Mouse (Mus musculus) forebrain, postnatal 0 days (tissue): ENCODE measurements around the gene Casp3. TPM values are rescaled to one million over a fixed set of nuclear protein-coding genes. Genes with fewer than 3 reads are reported as not detected.
"Not testable (repeated sequence)": the region's sequence is repeated elsewhere in the genome, so short reads cannot be mapped to it uniquely, and the experiment has no call there.

Experiments
- ATAC-seq: fragments of 200-750 bp; cut with Nextera tagmentation; 2 replicates; pipeline ENCODE4 v1.8.0; 2017; ENCODE audit warnings: mild to moderate bottlenecking, moderate library complexity
- DNase-seq: peaks from one replicate; pipeline ENCODE4 v3.0.0-alpha.2; 2015
- H3K27ac ChIP-seq: fragments of 300-500 bp; sonication (generic); 2 replicates; pipeline ENCODE4 v1.5.1; 2014; ENCODE audit warnings: low read depth, mild to moderate bottlenecking, antibody characterized with exemption, low read length, moderate library complexity, mixed read lengths
- H3K27me3 ChIP-seq: fragments of 300-500 bp; sonication (generic); 2 replicates; pipeline ENCODE4 v1.6.1; 2014; ENCODE audit warnings: mild to moderate bottlenecking, low read length, mixed read lengths; ENCODE audit not compliant: insufficient read depth
- H3K36me3 ChIP-seq: fragments of 300-500 bp; sonication (generic); 2 replicates; pipeline ENCODE4 v1.6.1; 2014; ENCODE audit warnings: mild to moderate bottlenecking, moderate library complexity; ENCODE audit not compliant: insufficient read depth
- H3K4me1 ChIP-seq: fragments of 300-500 bp; sonication (generic); 2 replicates; pipeline ENCODE4 v1.6.1; 2014; ENCODE audit warnings: antibody characterized with exemption; ENCODE audit not compliant: insufficient read depth
- H3K4me2 ChIP-seq: fragments of 300-500 bp; sonication (generic); 2 replicates; pipeline ENCODE4 v1.6.1; 2014; ENCODE audit warnings: low read depth, mild to moderate bottlenecking, moderate library complexity
- H3K4me3 ChIP-seq: fragments of 300-500 bp; sonication (generic); 2 replicates; pipeline ENCODE4 v1.5.1; 2014; ENCODE audit warnings: low read depth, low read length, mixed read lengths
- H3K9ac ChIP-seq: fragments of 300-500 bp; sonication (generic); 2 replicates; pipeline ENCODE4 v1.6.1; 2014; ENCODE audit warnings: mild to moderate bottlenecking
- H3K9me3 ChIP-seq: fragments of 300-500 bp; sonication (generic); 2 replicates; pipeline ENCODE4 v1.6.1; 2016; ENCODE audit warnings: low read length
- CTCF ChIP-seq: sonication (generic); IDR thresholded peaks from 2 replicates; pipeline ENCODE4 v1.5.1; 2016; ENCODE audit warnings: antibody characterized with exemption, control low read depth, low read depth
- WGBS: fragments of 180-500 bp; shearing (Covaris S2); extraction: QIAGEN DNeasy Blood & Tissue Kit; methylation state at CpG from one replicate; pipeline ENCODE4 v1.1.7; 2014; 5-methylcytosine and 5-hydroxymethylcytosine counted together
- polyA plus RNA-seq: library from polyadenylated mRNA; unstranded; fragments of >200 nt; fragmentation: Nextera tagmentation; extraction: Ambion mirVana; gene quantifications from 2 replicates; pipeline ENCODE4 v1.2.1, GENCODE M21; 2015
- total RNA-seq: library from RNA; depleted of rRNA; stranded (reverse); fragments of >200 nt; gene quantifications from 2 replicates; pipeline ENCODE4 v1.2.3, GENCODE M21; 2014

Gene Casp3
- total and polyA plus RNA-seq, 2 experiments from 2014 or later = 232 to 271 TPM

DNA sequence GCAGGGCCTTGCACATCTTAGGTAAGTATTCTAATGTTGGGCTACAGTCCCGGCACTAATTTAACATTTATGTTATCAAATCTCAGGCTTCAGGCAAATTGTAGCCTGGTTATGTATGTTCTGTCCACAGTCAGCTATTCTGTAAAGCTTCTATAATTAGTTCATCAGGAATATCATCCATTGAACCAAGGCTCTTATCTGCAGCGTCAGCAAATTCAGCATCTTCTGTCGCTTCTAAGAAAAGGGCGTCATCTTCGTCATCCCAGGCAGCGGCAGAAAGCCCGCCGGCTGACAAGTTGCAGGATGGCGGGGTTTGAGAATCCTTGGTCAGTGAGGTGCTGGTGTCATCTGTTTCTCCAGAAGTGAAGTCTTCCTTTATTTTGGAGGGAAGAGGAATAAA lies 38.3 kb upstream of the Casp3 start:
- ATAC-seq = no peak
- WGBS = 95% methylated on average over 9 of the region's 9 CpGs
- no peak overlapping the region for H3K27ac ChIP-seq
- peaks cover 30% of the 10 kb centered on the region for H3K36me3 ChIP-seq
- H3K27me3 ChIP-seq = no peaks in the 10 kb centered on the region
- no peak overlapping the region for H3K4me2 ChIP-seq
- no peak for DNase-seq
- H3K9ac ChIP-seq = no peak overlapping the region
- H3K4me3 ChIP-seq = no peak overlapping the region
- no peaks in the 10 kb centered on the region for H3K4me1 ChIP-seq
- H3K9me3 ChIP-seq = no peaks in the 10 kb centered on the region
- TF ChIP-seq CTCF = no peak

DNA sequence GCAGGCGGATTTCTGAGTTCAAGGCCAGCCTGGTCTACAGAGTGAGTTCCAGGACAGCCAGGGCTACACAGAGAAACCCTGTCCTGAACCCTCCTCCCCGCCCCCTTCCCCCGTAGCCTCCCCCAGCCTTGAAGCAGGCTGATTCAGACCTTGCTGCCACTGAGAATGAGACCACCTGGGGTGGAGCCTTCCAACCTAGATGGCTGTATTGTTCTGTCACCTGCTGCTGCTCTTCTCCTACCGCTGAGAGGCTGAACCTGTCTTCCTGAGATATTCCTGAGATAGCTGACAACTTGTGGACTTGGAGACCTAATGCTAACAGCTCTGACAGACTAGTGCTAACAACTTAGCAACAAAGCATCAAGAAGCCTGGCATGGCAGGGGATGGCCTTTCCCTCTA lies 32.8 kb upstream of the Casp3 start:
- WGBS = 50% methylated on average over 4 of the region's 4 CpGs
- ATAC-seq, H3K27me3 ChIP-seq, H3K27ac ChIP-seq, DNase-seq, H3K4me3 ChIP-seq, H3K4me2 ChIP-seq, H3K9ac ChIP-seq, H3K9me3 ChIP-seq, H3K4me1 ChIP-seq: not testable (repeated sequence)
- H3K36me3 ChIP-seq = peaks cover 10% of the 10 kb centered on the region; the same call in 1 of the 2 replicates

DNA sequence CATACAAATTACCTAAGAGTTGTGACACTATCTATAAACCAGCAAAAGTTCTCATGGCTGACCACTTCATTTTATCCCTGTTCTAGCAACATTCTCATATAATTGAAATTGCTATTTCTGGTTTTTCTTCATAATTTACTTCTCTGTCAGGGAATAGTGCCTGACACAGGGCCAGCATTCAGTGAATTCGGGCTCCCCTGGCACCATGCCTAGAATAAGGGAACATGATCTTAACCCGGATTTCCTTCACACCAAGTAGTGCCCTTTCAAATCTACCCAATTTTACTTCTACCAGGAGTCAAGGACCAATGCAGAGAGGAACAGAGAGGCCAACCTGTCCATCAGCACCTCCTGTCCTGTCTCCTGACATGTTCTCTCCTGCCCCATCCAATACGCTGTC lies 31.5 kb upstream of the Casp3 start:
- ATAC-seq = no peak
- no peak overlapping the region for H3K9ac ChIP-seq
- no peaks in the 10 kb centered on the region for H3K27me3 ChIP-seq
- H3K4me2 ChIP-seq = no peak overlapping the region
- no peak overlapping the region for H3K4me3 ChIP-seq
- no peaks in the 10 kb centered on the region for H3K4me1 ChIP-seq
- 63% methylated on average over 3 of the region's 3 CpGs for WGBS
- peaks cover 10% of the 10 kb centered on the region; the same call in 1 of the 2 replicates for H3K36me3 ChIP-seq
- DNase-seq = no peak
- no peak overlapping the region for H3K27ac ChIP-seq
- no peaks in the 10 kb centered on the region for H3K9me3 ChIP-seq
- TF ChIP-seq CTCF = no peak

DNA sequence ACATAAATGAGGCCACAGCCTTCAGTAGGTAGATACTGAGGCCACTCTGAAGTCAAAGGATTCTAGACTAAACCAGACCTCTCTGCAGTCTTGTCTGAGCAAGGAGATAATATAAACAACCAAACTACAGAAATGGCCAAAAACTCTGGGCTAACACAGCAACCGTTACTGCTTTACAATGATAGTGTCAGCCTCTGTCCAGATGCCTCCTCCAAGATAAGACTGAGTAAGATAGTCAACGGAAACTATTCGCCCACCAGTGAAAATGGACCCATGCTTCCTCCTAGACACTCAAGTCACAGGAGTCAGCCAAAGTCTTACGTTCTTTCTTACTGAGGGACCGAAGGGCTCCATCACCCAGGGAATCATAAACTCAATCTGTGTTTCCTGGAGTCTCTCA lies 29.2 kb upstream of the Casp3 start:
- no peak for TF ChIP-seq CTCF
- Histone ChIP-seq H3K27ac (no peak overlapping the region), H3K9me3 (no peaks in the 10 kb centered on the region), H3K27me3 (no peaks in the 10 kb centered on the region), H3K4me2 (no peak overlapping the region), H3K4me1 (no peaks in the 10 kb centered on the region), H3K36me3 (0 out of 2 replicates have a peak, but pooled peaks cover 3% of the 10 kb centered on the region), H3K4me3 (no peak overlapping the region), H3K9ac (no peak overlapping the region)
- DNase-seq (no peak), ATAC-seq (no peak)
- 95% methylated on average over 5 of the region's 5 CpGs for WGBS

DNA sequence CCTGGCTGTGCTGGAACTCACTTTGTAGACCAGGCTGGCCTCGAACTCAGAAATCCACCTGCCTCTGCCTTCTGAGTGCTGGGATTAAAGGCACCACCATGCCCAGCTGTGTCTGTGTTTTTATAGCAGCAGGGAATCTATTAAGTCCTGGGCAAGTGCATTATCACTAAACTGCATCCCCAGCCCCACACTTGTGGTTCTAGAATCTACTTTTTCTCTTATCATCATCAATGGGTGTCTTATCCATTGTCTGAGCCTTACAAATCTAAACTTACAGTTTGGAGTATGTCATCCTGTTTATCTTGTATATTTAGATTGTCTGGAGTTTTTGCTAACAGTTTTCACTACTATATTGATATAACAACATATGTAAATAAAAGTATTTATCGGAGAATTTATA lies 28.4 kb upstream of the Casp3 start:
- Histone ChIP-seq H3K4me2 (no peak overlapping the region), H3K27ac (no peak overlapping the region), H3K27me3 (no peaks in the 10 kb centered on the region), H3K36me3 (0 out of 2 replicates have a peak, but pooled peaks cover 3% of the 10 kb centered on the region), H3K9me3 (no peaks in the 10 kb centered on the region), H3K4me1 (no peaks in the 10 kb centered on the region), H3K4me3 (no peak overlapping the region), H3K9ac (no peak overlapping the region)
- ATAC-seq (no peak), DNase-seq (no peak)
- TF ChIP-seq CTCF = no peak
- 100% methylated on average over 2 of the region's 2 CpGs for WGBS

DNA sequence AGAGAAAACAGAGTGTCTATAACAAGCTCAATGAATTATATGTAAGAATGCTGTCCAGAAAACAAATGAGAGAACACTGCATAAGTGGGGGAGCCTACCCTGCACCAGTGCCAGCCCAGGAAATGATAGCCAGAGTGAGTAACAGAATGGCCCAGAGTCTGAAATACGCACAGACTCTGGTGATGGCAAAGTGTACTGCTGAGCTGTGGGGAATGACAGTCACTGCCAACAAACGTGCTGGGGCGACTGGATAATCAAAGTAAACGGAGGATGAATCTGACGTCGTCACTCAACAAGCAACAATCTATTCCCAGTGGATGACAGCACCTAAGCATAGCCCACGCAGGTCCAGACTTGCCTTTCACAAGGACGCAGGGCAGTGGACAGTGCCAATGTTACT lies 24.0 kb upstream of the Casp3 start:
- ATAC-seq = peak; percentile 79; the same call in 1 of the 2 replicates
- Histone ChIP-seq H3K4me3 (no peak overlapping the region), H3K9me3 (no peaks in the 10 kb centered on the region), H3K4me1 (no peaks in the 10 kb centered on the region), H3K36me3 (no peaks in the 10 kb centered on the region), H3K27ac (no peak overlapping the region), H3K27me3 (no peaks in the 10 kb centered on the region), H3K4me2 (no peak overlapping the region), H3K9ac (no peak overlapping the region)
- no peak for TF ChIP-seq CTCF
- DNase-seq = peak; percentile 31
- 58% methylated on average over 8 of the region's 8 CpGs for WGBS

DNA sequence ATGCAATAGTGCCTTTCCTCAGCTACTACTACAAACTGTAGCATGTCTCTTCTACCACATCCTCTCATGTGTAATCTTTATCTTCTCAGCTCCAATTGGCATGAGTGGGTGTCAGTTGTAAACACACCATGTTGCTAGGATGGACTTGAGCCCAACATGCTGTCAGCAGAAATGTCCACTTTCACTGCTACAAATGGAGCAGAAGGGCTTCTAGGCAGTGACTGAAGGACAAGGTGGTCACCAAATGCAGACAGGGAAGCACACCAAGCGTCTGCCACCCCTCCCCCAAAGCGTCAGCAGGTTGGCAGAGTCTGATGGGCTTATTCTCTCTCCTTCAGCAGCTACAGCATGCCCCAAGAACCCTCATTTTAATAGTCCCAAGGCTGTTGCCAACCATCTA lies 23.3 kb upstream of the Casp3 start:
- no peaks in the 10 kb centered on the region for H3K4me1 ChIP-seq
- H3K4me3 ChIP-seq = no peak overlapping the region
- TF ChIP-seq CTCF = no peak
- no peak overlapping the region for H3K9ac ChIP-seq
- H3K27me3 ChIP-seq = no peaks in the 10 kb centered on the region
- H3K4me2 ChIP-seq = no peak overlapping the region
- H3K36me3 ChIP-seq = no peaks in the 10 kb centered on the region
- peak; percentile 69 for ATAC-seq
- no peaks in the 10 kb centered on the region for H3K9me3 ChIP-seq
- peak; percentile 34 for DNase-seq
- 59% methylated on average over 2 of the region's 2 CpGs for WGBS
- no peak overlapping the region for H3K27ac ChIP-seq

DNA sequence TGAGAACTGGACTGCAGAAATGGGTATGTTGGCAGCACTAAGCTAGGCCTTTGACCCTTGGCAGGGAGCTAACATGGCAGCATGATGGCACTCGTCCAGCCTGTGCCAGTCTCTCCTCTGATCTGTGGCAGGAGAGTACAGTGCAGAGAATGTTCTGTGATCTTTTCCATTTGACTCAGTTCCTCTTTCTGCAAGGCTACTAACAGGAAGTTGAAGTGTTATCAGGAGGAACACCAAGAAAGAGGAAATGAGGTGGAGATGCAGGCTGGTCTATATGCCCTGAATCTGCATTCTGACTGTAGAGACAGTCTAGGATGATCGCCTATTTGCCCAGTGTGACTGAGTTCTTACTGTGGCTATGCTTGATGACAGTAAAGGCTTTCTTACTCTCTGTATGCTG lies 21.5 kb upstream of the Casp3 start:
- TF ChIP-seq CTCF = no peak

More for the DNA sequence above, 21.5 kb upstream of the Casp3 start:
- DNase-seq (no peak), ATAC-seq (no peak)
- Histone ChIP-seq H3K9ac (no peak overlapping the region), H3K36me3 (no peaks in the 10 kb centered on the region), H3K27me3 (no peaks in the 10 kb centered on the region), H3K27ac (no peak overlapping the region), H3K9me3 (no peaks in the 10 kb centered on the region), H3K4me1 (no peaks in the 10 kb centered on the region), H3K4me3 (no peak overlapping the region), H3K4me2 (no peak overlapping the region)
- 89% methylated on average over 2 of the region's 2 CpGs for WGBS
